Mouse (Mus musculus): ENCODE data around the gene Gfpt2. TPM values are rescaled to one million over a fixed set of nuclear protein-coding genes. Genes with fewer than 3 reads are reported as not detected.
A peak's percentile ranks its signal among the peaks of the same experiment; 100 is the strongest.

The Gfpt2 gene
- polyA plus RNA-seq, 1 experiment, result 7.9 TPM

- H3K27ac ChIP-seq (ENCODE audit: insufficient read depth, low read depth, low read length), result no peak overlapping the region
- H3K27me3 ChIP-seq (replicated peaks; ENCODE audit: control insufficient read depth, insufficient read depth, low read length), result no peaks in the 10 kb centered on the region
- no peaks in the 10 kb centered on the region; the same call in 1 of the 2 replicates for H3K36me3 ChIP-seq (ENCODE audit: control insufficient read depth, insufficient read depth, low read length)
- no peak for DNase-seq
- H3K4me1 ChIP-seq (ENCODE audit: control insufficient read depth, insufficient read depth, low read length), result no peaks in the 10 kb centered on the region
- H3K4me3 ChIP-seq (ENCODE audit: insufficient read depth, low read depth, low read length), result no peak overlapping the region
- TF ChIP-seq CTCF (conservative IDR thresholded peaks at IDR 0.05; ENCODE audit: insufficient read depth, insufficient read length, low read depth, low read length) (no peak), POLR2A (IDR thresholded peaks at IDR 0.05; ENCODE audit: low read depth, low read length) (no peak)
Measured at GRCm38 (mm10) chr11:49863926-49864325, 69.9 kb downstream of the Gfpt2 start.

- no peak overlapping the region for H3K27ac ChIP-seq (ENCODE audit: insufficient read depth, low read depth, low read length)
- no peak overlapping the region for H3K4me3 ChIP-seq (ENCODE audit: insufficient read depth, low read depth, low read length)
- H3K36me3 ChIP-seq (ENCODE audit: control insufficient read depth, insufficient read depth, low read length), result no peaks in the 10 kb centered on the region; the same call in 1 of the 2 replicates
- no peak for DNase-seq
- no peaks in the 10 kb centered on the region for H3K27me3 ChIP-seq (replicated peaks; ENCODE audit: control insufficient read depth, insufficient read depth, low read length)
- TF ChIP-seq CTCF (conservative IDR thresholded peaks at IDR 0.05; ENCODE audit: insufficient read depth, insufficient read length, low read depth, low read length), result no peak
- TF ChIP-seq POLR2A (IDR thresholded peaks at IDR 0.05; ENCODE audit: low read depth, low read length), result no peak
- WGBS, result 93% methylated on average over 5 of the region's 5 CpGs
- no peaks in the 10 kb centered on the region for H3K4me1 ChIP-seq (ENCODE audit: control insufficient read depth, insufficient read depth, low read length)
Measured at GRCm38 (mm10) chr11:49867320-49867719, 73.3 kb downstream of the Gfpt2 start.

GRCm38 (mm10) chr11:49869762-49870161 is 75.8 kb downstream of the Gfpt2 start:
- no peak for TF ChIP-seq POLR2A (IDR thresholded peaks at IDR 0.05; ENCODE audit: low read depth, low read length)
- TF ChIP-seq CTCF (conservative IDR thresholded peaks at IDR 0.05; ENCODE audit: insufficient read depth, insufficient read length, low read depth, low read length), result peak; percentile 60
- H3K4me1 ChIP-seq (ENCODE audit: control insufficient read depth, insufficient read depth, low read length), result no peaks in the 10 kb centered on the region
- peaks cover 1% of the 10 kb centered on the region; the same call in 1 of the 2 replicates for H3K36me3 ChIP-seq (ENCODE audit: control insufficient read depth, insufficient read depth, low read length)
- no peak overlapping the region for H3K4me3 ChIP-seq (ENCODE audit: insufficient read depth, low read depth, low read length)
- H3K27me3 ChIP-seq (replicated peaks; ENCODE audit: control insufficient read depth, insufficient read depth, low read length), result no peaks in the 10 kb centered on the region
- DNase-seq, result peak; percentile 52
- H3K27ac ChIP-seq (ENCODE audit: insufficient read depth, low read depth, low read length), result no peak overlapping the region

GRCm38 (mm10) chr11:49871914-49872313 is 77.9 kb downstream of the Gfpt2 start:
- 55% methylated on average over 6 of the region's 6 CpGs for WGBS
- no peaks in the 10 kb centered on the region for H3K27me3 ChIP-seq (replicated peaks; ENCODE audit: control insufficient read depth, insufficient read depth, low read length)
- H3K4me1 ChIP-seq (ENCODE audit: control insufficient read depth, insufficient read depth, low read length), result no peaks in the 10 kb centered on the region
- H3K36me3 ChIP-seq (ENCODE audit: control insufficient read depth, insufficient read depth, low read length), result peaks cover 1% of the 10 kb centered on the region; the same call in 1 of the 2 replicates
- TF ChIP-seq CTCF (conservative IDR thresholded peaks at IDR 0.05; ENCODE audit: insufficient read depth, insufficient read length, low read depth, low read length) (peak; percentile 57), POLR2A (IDR thresholded peaks at IDR 0.05; ENCODE audit: low read depth, low read length) (no peak)
- no peak overlapping the region for H3K4me3 ChIP-seq (ENCODE audit: insufficient read depth, low read depth, low read length)
- DNase-seq, result peak; percentile 38
- H3K27ac ChIP-seq (ENCODE audit: insufficient read depth, low read depth, low read length), result no peak overlapping the region

- 94% methylated on average over 6 of the region's 6 CpGs for WGBS
- H3K27ac ChIP-seq (ENCODE audit: insufficient read depth, low read depth, low read length), result no peak overlapping the region
- H3K4me1 ChIP-seq (ENCODE audit: control insufficient read depth, insufficient read depth, low read length), result no peaks in the 10 kb centered on the region
- H3K4me3 ChIP-seq (ENCODE audit: insufficient read depth, low read depth, low read length), result no peak overlapping the region
- DNase-seq, result no peak
- H3K36me3 ChIP-seq (ENCODE audit: control insufficient read depth, insufficient read depth, low read length), result peaks cover 1% of the 10 kb centered on the region; the same call in 1 of the 2 replicates
- TF ChIP-seq POLR2A (IDR thresholded peaks at IDR 0.05; ENCODE audit: low read depth, low read length) (no peak), CTCF (conservative IDR thresholded peaks at IDR 0.05; ENCODE audit: insufficient read depth, insufficient read length, low read depth, low read length) (no peak)
- H3K27me3 ChIP-seq (replicated peaks; ENCODE audit: control insufficient read depth, insufficient read depth, low read length), result no peaks in the 10 kb centered on the region
Measured at GRCm38 (mm10) chr11:49872779-49873178, 78.8 kb downstream of the Gfpt2 start.

GRCm38 (mm10) chr11:49876948-49877817 is 83.2 kb downstream of the Gfpt2 start:
- H3K4me1 ChIP-seq (ENCODE audit: control insufficient read depth, insufficient read depth, low read length), result no peaks in the 10 kb centered on the region
- H3K4me3 ChIP-seq (ENCODE audit: insufficient read depth, low read depth, low read length), result no peak overlapping the region
- no peak for TF ChIP-seq POLR2A (IDR thresholded peaks at IDR 0.05; ENCODE audit: low read depth, low read length)
- TF ChIP-seq CTCF (conservative IDR thresholded peaks at IDR 0.05; ENCODE audit: insufficient read depth, insufficient read length, low read depth, low read length), result no peak
- no peak for DNase-seq
- peaks cover 1% of the 10 kb centered on the region for H3K36me3 ChIP-seq (ENCODE audit: control insufficient read depth, insufficient read depth, low read length)
- 86% methylated on average over 8 of the region's 8 CpGs for WGBS
- H3K27ac ChIP-seq (ENCODE audit: insufficient read depth, low read depth, low read length), result no peak overlapping the region
- no peaks in the 10 kb centered on the region for H3K27me3 ChIP-seq (replicated peaks; ENCODE audit: control insufficient read depth, insufficient read depth, low read length)

GRCm38 (mm10) chr11:49879950-49880642 is 86.1 kb downstream of the Gfpt2 start:
- TF ChIP-seq CTCF (conservative IDR thresholded peaks at IDR 0.05; ENCODE audit: insufficient read depth, insufficient read length, low read depth, low read length) (no peak), POLR2A (IDR thresholded peaks at IDR 0.05; ENCODE audit: low read depth, low read length) (no peak)
- H3K27ac ChIP-seq (ENCODE audit: insufficient read depth, low read depth, low read length), result no peak overlapping the region
- no peak for DNase-seq
- H3K4me3 ChIP-seq (ENCODE audit: insufficient read depth, low read depth, low read length), result no peak overlapping the region
- 85% methylated on average over 3 of the region's 3 CpGs for WGBS
- H3K27me3 ChIP-seq (replicated peaks; ENCODE audit: control insufficient read depth, insufficient read depth, low read length), result no peaks in the 10 kb centered on the region
- no peaks in the 10 kb centered on the region for H3K4me1 ChIP-seq (ENCODE audit: control insufficient read depth, insufficient read depth, low read length)
- no peaks in the 10 kb centered on the region; the same call in none of the 2 replicates for H3K36me3 ChIP-seq (ENCODE audit: control insufficient read depth, insufficient read depth, low read length)

Data from kidney, adult 2 months (tissue).